Mouse (Mus musculus) cerebellum, adult 11-12 months (tissue): Measurements from ENCODE around the gene Hist2h2ac.

Experiments
- DNase-seq: peaks from one replicate; pipeline ENCODE4 v3.0.0; 2022

Hist2h2ac gene

DNA sequence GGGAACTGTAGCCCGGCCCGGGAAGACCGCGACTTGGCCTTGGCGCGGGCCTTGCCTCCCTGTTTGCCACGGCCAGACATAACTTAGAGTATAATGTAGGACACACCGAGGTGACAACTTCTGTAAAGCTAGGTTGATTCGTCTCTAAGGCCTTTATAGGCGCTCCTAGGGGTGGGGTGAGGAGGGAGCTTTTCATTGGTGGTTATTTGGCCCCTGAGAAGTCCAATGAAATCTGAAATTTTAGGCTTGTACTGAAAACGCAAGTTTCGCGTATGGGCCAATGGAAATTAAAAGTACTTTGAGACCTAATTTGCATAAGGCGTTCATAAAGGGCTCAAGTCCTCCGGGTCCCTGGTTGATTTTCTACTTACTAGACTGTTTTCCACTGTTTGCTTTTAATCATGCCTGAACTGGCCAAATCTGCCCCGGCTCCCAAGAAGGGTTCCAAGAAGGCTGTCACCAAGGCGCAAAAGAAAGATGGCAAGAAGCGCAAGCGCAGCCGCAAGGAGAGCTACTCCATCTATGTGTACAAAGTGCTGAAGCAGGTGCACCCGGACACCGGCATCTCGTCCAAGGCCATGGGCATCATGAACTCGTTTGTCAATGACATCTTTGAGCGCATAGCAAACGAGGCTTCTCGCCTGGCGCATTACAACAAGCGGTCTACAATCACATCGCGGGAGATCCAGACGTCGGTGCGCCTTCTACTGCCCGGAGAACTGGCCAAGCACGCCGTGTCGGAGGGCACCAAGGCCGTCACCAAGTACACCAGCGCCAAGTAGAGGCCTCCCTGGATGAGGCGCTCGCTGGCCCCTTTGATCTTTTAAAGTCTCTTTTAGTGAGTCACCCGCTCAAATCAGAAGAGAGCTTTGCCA, at the start of gene Hist2h2ac, which contains the start of gene Hist2h2be:
TSS of gene Hist2h2ac (minus strand) at position 116 of the 875 bp plus-strand sequence.
TSS of gene Hist2h2be (plus strand) at position 355 of the 875 bp plus-strand sequence.
- DNase-seq: peak; percentile 88

DNA sequence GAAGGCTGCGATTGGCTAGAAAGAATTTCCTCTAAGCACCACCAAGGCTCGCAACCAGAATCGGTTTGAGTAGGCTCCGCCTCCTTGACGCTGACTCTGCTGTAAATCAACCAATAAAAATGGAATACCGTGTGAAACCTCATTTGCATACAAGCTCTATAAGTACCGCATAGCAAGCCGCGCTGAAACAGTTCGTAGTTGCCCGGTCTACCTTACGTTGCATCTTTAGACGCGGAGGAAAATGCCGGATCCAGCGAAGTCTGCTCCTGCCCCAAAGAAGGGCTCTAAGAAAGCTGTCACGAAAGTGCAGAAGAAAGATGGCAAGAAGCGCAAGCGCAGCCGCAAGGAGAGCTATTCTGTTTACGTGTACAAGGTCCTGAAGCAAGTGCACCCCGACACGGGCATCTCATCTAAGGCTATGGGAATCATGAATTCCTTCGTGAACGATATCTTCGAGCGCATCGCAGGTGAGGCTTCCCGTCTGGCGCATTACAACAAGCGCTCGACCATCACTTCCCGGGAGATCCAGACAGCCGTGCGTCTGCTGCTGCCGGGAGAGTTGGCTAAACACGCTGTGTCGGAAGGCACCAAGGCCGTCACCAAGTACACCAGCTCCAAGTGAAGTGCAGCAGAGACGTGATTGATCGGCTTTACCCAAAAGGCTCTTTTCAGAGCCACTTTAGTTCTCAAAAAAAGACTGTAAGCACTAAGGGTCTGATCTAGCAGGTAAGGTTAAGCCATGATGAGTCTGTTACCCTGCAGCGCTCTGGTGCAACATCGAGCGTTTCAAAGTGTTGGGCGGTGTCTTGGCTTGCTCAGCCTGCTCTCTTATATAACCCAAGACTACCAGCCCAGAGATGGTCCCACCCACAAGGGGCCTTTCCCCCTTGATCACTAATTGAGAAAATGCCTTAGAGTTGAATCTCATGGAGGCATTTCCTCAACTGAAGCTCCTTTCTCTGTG, 49.1 kb upstream of the Hist2h2ac start, which contains the start of gene Hist2h2bb:
TSS of gene Hist2h2bb (plus strand) at position 242 of the 964 bp plus-strand sequence.
- DNase-seq: peak; percentile 96

DNA sequence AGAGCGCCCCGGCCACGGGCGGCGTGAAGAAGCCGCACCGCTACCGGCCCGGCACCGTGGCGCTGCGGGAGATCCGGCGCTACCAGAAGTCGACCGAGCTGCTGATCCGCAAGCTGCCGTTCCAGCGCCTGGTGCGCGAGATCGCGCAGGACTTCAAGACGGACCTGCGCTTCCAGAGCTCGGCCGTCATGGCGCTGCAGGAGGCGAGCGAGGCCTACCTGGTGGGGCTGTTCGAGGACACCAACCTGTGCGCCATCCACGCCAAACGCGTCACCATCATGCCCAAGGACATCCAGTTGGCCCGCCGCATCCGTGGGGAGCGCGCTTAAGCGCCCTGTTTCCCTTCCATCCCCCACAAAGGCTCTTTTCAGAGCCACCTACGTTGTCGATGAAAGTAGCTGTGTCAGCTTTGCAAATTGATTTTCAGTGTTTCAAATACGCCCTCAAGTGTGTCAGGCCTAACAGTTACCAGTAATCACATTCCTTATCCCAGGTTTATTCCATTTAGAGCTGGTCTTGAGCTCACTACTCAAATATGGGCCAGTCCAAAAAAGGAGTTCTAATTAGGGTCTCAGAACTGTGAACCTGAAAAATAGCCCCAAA, 48.2 kb upstream of the Hist2h2ac start:
- peak; percentile 68 for DNase-seq

DNA sequence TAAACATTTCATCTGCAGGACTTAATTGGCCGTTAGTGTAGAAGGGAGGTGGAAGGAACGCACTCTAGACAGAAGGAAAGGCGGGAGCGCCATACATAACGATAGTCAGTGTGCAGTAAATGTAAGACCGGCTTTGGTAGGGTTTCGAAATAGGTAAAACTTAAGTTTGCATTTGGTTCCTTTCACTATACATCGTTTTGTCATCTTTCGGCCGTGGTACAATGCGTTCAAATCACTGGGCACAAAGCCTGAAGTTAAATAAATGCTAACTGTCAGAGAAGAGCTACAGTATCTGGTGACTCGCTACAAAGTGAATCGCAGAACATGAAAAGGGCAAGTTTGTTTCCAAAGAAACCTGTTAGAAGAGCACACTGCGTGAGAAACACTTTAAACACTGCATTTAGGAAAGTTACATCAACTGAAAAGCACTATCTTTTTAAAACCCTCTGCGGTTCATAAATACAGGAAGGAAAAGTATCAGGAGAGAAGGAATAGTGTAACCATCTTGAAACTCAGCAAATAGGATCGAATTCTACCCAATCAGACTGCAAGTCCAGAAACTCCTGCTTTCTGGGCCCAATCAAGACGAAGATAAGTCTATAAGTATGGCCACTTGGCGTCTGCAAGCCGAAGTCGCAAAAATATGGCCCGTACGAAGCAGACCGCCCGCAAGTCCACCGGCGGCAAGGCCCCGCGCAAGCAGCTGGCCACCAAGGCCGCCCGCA, 47.5 kb upstream of the Hist2h2ac start, which contains the start of gene Hist2h3b:
TSS of gene Hist2h3b (plus strand) at position 604 of the 725 bp plus-strand sequence.
- DNase-seq: peak; percentile 85

DNA sequence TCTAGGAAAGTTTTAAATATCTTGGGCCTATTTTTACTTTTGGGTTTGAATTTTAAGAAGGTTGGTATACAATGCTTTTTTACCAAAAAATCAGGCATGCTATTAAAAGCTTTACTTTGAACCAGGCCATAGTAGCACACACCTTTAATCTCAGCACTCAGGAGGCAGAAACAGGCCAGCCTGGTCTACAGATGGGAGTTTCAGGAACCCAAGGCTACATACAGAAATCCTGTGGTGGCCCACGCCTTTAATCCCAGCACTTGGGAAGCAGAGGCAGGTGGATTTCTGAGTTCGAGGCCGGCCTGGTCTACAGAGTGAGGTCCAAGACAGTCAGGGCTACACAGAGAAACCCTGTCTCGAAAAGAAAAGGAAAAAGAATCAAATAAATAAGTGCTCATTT, 46.9 kb upstream of the Hist2h2ac start:
- no peak for DNase-seq

DNA sequence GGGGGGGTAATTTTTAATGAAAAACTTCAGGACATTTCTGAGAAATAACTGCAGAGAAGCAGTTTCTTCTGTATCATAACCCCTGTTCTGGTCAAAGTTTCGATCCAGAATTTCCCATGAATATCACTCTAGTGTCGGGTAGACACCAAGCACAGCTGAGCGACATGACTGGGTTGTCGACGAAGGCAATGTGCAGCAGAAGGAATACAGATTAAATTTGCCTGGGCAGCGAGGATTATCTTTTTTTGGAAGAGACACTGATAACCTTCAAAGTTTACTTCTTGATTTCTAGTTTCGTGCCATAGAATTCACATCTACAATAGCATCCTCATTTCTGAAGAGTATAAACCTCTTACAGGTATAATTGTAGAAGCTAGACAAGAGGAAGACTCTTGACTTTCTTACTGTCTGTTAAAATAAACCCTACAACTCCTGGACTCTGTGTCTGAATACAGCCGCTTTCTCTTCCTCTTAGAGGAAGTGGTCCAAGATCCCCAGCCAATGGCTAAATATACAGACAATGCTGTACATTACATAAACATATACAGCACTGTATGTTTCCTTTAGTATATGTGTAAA, 45.5 kb upstream of the Hist2h2ac start:
- DNase-seq: no peak

DNA sequence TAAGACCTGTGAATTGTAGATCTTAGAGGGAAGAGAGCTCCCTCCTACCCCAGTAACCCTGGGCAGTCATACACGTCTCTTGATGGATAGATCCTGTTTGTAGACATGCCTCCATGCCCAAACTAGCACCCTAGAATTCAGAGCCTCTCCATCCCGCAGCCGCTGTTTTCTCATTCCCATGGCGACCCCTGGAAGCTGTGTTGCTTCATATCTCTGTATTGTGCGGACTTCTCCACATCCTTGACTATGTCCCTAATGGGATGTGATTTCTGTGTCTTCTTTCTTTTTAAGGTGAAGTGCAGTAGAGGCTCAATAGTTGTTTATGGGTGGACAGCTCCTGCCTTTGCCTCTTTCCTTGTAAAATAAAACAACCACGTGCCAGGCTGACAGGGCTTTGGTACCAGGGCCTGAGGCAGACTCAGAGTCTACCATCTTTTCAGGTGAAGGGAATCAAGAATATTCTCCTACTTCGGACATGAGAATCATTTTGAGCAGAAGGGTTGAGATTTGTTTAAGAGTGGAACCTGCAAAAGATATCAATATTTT, 43.8 kb upstream of the Hist2h2ac start:
- peak; percentile 32 for DNase-seq

DNA sequence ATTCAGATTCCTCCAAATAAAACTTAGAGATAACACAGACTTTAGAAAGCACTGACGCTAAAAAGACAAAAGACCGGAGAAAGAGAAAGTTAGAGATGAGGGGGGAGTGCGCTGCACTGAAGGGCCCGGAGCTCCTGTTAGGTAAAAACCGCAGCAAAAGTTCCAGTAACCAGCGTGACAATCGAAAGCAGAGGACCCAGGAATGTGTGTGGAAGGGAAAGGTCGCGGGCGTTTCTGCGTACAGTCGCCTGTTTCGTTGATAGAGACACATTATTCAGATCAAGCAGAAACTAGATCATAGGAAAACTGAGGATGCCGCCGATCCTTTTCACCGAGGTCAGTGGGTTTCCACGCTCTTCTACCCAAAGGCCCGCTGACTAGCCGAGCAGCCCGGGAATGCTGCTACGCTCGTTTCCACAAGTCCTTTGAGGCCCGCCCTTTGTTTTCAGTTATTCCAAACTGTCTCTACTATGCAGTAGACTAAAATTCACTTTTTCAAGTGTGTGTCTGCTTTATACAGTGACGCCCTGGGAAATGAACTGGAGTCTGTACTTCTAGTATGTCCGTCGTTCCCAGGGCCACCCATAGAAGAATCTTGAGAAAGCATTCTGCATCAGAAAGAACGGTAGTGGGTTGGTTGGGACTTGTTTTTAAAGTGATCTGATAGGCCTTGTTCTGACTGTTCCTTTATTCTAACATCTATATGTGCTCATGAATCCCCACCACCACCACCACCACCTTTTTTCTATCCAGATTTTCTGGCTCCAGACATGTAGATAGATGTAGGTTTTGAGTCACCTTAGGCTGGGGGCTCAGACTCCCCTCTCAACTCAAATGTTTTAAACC, 43.1 kb upstream of the Hist2h2ac start:
- peak; percentile 58 for DNase-seq

DNA sequence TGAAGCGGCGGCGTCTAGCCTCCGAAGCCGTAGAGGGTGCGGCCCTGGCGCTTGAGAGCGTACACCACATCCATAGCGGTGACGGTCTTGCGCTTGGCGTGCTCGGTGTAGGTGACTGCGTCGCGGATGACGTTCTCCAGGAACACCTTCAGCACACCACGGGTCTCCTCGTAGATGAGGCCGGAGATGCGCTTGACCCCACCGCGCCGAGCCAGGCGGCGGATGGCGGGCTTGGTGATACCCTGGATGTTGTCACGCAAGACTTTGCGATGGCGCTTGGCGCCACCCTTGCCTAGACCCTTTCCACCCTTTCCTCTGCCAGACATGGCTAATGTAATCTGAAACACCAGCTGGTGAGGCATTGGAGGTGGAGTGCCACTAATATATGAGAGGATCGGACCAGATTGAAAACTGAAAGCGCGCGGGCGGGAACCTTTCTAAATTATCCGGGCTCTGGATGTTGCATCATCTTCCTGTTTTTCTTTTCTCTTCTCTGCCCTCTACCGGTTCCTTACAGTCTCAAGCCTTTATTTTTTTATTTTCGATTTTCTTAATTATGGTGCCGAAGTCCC, 42.4 kb upstream of the Hist2h2ac start, which contains the start of gene Hist2h4:
TSS of gene Hist2h4 (minus strand) at position 333 of the 572 bp plus-strand sequence.
- peak; percentile 97 for DNase-seq

DNA sequence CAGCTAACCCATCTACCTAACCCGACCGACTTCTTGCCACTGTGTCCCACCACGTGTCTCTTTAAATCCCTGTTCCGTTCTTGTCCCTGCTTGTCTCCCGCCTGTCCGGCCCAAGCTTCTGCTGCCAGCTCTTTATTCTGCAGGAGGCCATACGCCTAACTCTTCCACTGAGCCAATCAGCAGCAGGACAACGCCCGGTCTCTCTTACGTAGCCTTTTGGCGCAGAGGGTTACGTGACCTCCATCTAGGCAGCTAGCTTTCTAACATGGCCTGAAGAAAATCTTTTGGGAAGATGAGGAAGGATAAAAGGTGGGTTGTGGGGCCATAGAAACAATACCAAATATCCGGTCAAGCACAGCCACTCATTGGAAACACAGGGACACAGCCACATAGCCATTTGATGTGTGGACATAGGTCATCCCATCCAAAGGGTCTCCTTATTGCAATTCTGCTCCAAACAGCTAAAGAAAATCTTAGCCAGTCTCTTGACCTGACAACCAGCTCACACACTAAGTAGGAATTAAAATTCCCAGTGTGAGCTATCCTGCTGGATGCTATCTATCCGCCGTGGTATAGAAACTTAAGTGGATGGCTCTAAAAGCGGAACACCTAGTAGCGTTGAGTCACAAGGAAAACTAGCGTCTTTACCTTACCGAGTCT, 41.7 kb upstream of the Hist2h2ac start:
- DNase-seq: peak; percentile 95

DNA sequence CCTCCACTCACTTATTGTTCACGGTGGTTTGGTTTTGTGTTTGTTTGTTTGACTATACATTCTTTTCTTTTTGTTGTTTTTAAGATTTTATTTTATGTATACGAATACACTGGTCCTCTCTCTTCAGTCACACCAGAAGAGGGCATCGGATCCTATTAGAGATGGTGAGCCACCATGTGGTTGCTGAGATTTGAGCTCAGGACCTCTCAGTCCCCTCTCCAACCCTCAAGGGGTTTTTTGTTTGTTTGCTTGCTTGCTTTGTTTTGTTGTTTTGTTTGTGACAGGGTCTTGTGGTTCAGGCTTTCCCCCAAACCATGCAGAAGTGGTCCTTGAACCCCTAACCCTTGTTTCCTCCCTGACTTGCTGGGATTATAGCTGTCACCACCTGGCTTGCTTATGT, 40.9 kb upstream of the Hist2h2ac start:
- DNase-seq: no peak

DNA sequence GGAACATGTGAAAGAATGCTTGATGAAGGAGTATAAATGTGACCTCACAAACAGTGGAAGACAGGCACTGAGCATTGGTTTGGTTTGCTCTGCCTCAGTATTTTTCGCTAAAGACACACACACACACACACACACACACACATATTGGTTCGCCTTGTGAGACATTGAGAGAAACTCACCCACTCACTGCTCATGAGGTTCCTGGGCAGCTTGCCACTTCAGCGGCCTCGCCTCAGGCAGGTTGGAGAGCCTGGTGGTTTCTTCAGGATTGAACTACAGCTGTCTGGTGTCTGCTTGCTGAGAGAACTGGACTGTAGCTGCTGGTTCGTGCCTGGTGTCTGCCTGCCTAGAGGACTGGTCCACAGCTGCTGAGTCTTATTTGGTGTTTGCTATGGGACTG, 39.5 kb upstream of the Hist2h2ac start:
- no peak for DNase-seq

DNA sequence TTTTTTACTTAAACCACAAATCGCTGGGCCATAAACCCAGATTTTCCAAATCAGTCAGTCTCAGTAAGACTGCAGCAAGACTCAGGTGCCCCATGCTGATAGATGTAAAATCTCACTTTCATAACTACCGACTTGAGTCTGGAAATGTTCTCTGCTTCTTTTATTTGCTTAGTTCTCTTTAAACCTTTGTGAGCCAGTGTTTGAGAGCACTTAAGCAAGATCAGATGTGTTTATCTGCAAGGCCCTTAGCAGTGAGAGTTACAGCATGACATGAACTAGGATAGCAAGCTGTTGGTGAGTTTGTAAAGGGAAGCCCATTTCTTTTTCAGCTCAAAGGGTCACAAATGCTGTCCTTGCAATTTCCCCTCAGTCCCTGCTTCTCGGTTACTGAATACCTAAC, 36.5 kb upstream of the Hist2h2ac start:
- no peak for DNase-seq

DNA sequence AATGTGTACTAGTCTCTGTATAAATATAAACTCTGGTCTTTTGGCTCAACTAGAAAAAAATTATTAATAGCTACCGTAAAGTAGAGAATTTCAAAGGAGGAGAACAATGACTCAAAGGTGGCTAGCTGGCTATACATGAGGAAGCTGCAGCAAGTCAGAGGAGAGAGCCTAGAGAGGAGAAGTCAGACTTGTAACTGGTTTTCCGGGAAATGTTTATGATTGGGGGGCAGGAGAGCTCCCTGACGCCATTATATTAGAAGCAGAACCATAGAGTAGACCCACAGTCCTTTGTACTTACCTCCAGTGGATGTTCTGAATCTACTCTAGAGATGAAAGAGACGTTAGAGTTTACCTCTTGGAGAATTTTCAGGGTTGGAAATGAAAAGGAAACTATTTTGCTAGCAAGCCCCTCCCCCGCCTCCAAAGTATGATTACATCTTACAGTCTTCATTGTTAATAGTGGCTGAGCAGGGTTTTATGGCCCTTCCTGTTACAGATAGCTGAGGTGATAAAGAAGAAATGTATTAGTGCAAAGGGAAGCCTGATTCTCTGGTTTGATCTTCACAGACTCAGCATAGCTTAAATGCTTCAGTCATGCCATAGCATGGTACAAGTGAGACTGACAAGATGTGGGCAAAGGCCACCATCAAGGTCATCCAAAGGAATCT, 35.4 kb upstream of the Hist2h2ac start:
- DNase-seq: no peak

DNA sequence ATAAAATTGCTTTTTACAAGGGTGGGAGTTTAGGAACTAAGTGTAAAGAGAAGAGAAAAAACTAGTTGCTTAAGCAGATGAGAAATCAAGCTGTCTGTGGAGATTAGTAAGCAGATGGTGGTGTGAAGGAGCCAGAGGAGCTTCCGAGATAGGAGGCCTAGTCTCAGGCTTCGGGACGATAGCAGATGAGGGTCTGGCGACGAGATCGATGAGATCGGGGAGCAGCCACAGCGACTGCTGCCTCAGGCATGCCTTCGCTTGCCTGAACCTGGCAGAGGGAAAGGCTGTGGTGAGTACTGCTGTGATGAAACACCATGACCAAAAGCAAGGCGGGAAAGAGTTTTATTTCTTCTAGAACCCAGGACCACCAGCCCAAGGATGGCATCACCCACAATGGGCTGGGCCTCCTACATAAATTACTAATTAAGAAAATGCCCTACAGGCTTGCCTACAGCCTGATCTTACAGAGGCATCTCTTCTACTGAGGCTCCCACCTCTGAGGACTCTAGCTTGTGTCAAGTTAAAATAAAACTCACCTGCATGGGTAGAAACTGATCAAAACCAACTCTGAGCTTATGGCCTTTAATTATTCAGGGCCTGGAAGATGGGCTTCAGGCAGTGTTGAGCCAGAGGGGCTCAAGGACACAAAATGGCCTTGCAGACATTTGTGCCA, 34.1 kb upstream of the Hist2h2ac start:
- DNase-seq: no peak

DNA sequence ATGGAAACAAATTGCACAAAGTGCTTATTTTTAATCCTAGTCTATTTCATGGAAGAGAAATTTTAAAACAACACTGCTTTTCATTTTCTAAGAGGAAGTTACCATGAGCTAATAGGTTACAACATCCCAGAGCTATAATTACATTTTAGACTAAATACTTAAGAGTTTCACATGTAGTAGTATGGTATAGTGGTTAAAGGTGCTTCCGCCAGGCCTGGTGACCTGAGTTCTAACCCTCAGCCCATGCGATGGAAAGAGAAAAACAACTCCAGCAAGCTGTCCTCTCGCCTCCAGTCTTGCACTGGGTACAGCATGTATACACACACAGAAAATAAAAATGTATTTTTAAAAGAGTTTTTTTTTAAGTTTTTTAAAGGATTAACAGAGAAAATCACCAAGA, 31.1 kb upstream of the Hist2h2ac start:
- DNase-seq: no peak

DNA sequence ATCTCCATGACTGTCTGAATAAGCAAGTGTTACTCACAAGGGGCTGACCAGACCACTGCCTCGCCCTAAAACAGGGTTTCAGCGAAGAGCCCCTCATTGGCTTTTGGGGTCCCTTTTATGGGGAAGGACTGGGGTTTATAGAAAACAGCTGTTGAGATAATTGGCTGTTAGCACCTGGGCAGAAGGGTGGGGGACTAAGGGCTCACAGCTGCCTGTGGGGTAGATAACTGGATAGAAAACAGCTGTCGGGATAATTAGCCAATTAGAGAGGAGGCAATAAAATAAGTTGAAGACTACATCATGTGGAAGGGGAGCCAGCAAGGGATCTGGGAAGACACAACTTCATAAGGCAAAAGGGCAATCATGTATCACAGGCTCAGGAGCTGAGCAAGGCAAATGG, 30.2 kb upstream of the Hist2h2ac start:
- no peak for DNase-seq

DNA sequence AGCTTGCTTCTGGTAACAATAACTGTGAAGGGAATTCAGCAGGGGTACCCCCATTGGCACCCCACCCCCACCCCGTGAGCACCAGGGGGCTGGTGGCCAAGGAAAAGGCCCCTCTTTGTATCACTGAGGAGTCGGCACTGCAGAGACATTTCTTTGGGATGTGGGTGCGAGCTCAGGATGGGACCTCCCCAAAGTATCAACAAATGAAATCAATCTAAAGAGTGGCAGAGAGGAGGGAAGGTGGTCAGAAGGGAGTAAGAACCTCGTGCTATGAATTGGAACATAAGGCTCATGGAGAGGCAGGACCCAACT, 28.3 kb upstream of the Hist2h2ac start:
- no peak for DNase-seq
